Mouse (Mus musculus) kidney, adult 9 months (tissue): Measurements from ENCODE around the gene Efcab6.

Experiments
- DNase-seq: peaks from one replicate; pipeline ENCODE4 v3.0.0; 2022

The Efcab6 gene

GRCm38 (mm10) chr15:84056083-84056482, 9.1 kb downstream of the Efcab6 start:
- no peak for DNase-seq

- DNase-seq: peak; percentile 65
These were observed 11.3 kb downstream of the Efcab6 start for GRCm38 (mm10) chr15:84053859-84054258.

GRCm38 (mm10) chr15:84053240-84053639, 11.9 kb downstream of the Efcab6 start:
- DNase-seq: no peak

GRCm38 (mm10) chr15:84052390-84052789, 12.8 kb downstream of the Efcab6 start:
- DNase-seq: no peak

- DNase-seq: peak; percentile 31
These were observed 15.6 kb downstream of the Efcab6 start for GRCm38 (mm10) chr15:84049570-84049969.

GRCm38 (mm10) chr15:84045562-84045961, 19.6 kb downstream of the Efcab6 start:
- DNase-seq: no peak

GRCm38 (mm10) chr15:84037067-84037466, 28.1 kb downstream of the Efcab6 start:
- no peak for DNase-seq

- no peak for DNase-seq
These were observed 39.5 kb downstream of the Efcab6 start for GRCm38 (mm10) chr15:84025651-84026050.

GRCm38 (mm10) chr15:84024851-84025250, 40.3 kb downstream of the Efcab6 start:
- DNase-seq: no peak

GRCm38 (mm10) chr15:84009366-84010083, 55.7 kb downstream of the Efcab6 start:
- no peak for DNase-seq

- DNase-seq: no peak
These were observed 60.9 kb downstream of the Efcab6 start for GRCm38 (mm10) chr15:84004306-84004705.

GRCm38 (mm10) chr15:83999071-83999470, 66.1 kb downstream of the Efcab6 start:
- no peak for DNase-seq

GRCm38 (mm10) chr15:83998586-83998985, 66.6 kb downstream of the Efcab6 start:
- DNase-seq: no peak

- no peak for DNase-seq
These were observed 67.1 kb downstream of the Efcab6 start for GRCm38 (mm10) chr15:83998115-83998514.

- DNase-seq: no peak
These were observed 67.6 kb downstream of the Efcab6 start for GRCm38 (mm10) chr15:83997550-83997949.

GRCm38 (mm10) chr15:83996864-83997263, 68.3 kb downstream of the Efcab6 start:
- no peak for DNase-seq

- DNase-seq: no peak
These were observed 73.0 kb downstream of the Efcab6 start for GRCm38 (mm10) chr15:83992191-83992590.

GRCm38 (mm10) chr15:83991461-83991860, 73.7 kb downstream of the Efcab6 start:
- no peak for DNase-seq

GRCm38 (mm10) chr15:83989241-83989640, 75.9 kb downstream of the Efcab6 start:
- no peak for DNase-seq

- DNase-seq: no peak
These were observed 77.1 kb downstream of the Efcab6 start for GRCm38 (mm10) chr15:83988087-83988486.

GRCm38 (mm10) chr15:83982186-83982936, 82.8 kb downstream of the Efcab6 start:
- DNase-seq: no peak

- no peak for DNase-seq
These were observed 86.3 kb downstream of the Efcab6 start for GRCm38 (mm10) chr15:83978865-83979264.

- DNase-seq: peak; percentile 38
These were observed 88.1 kb downstream of the Efcab6 start for GRCm38 (mm10) chr15:83977108-83977507.

GRCm38 (mm10) chr15:83972206-83972605, 93.0 kb downstream of the Efcab6 start:
- DNase-seq: no peak
